Mouse (Mus musculus) G1E (cell line): Measurements from ENCODE around the gene Abca9. TPM values are rescaled to one million over a fixed set of nuclear protein-coding genes. Genes with fewer than 3 reads are reported as not detected.

Experiments used
- ATAC-seq: 2 replicates; pipeline ENCODE4 v1.8.0; 2016; ENCODE audit warnings: mild to moderate bottlenecking; ENCODE audit not compliant: insufficient number of reproducible peaks, poor library complexity, low FRiP score, severe bottlenecking; ENCODE audit errors: extremely low read depth
- DNase-seq: peaks from one replicate; pipeline ENCODE4 v3.0.0; 2012; ENCODE audit warnings: low spot score
- H3K27me3 ChIP-seq: 2 replicates; pipeline ENCODE4 v1.6.1; 2012; ENCODE audit warnings: mild to moderate bottlenecking, low read length, inconsistent platforms; ENCODE audit not compliant: insufficient read depth
- H3K36me3 ChIP-seq: replicated peaks from 2 replicates; pipeline ENCODE3; 2012; ENCODE audit warnings: mild to moderate bottlenecking, inconsistent platforms
- H3K4me1 ChIP-seq: 2 replicates; pipeline ENCODE4 v1.6.1; 2012; ENCODE audit warnings: low read depth, low read length, inconsistent platforms, mixed read lengths; ENCODE audit not compliant: insufficient read depth
- H3K4me3 ChIP-seq: 2 replicates; pipeline ENCODE4 v1.5.1; 2012; ENCODE audit warnings: low read depth, mild to moderate bottlenecking, inconsistent platforms, low read length, moderate library complexity, mixed read lengths
- H3K9me3 ChIP-seq: replicated peaks from 2 replicates; pipeline ENCODE4 v1.6.1; 2012; ENCODE audit warnings: inconsistent platforms
- CTCF ChIP-seq: IDR thresholded peaks from 2 replicates; pipeline ENCODE4 v1.5.1; 2012; ENCODE audit warnings: low read depth, low read length, inconsistent platforms, mixed read lengths
- GATA1 ChIP-seq: IDR thresholded peaks from 2 replicates; pipeline ENCODE4 v1.6.1; 2012; ENCODE audit warnings: borderline replicate concordance, low read length, inconsistent platforms, mixed read lengths
- GATA2 ChIP-seq: IDR thresholded peaks from 2 replicates; pipeline ENCODE4 v1.6.1; 2012; ENCODE audit warnings: low read depth, low read length, inconsistent platforms, borderline replicate concordance
- POLR2AphosphoS5 ChIP-seq: IDR thresholded peaks from 2 replicates; pipeline ENCODE4 v1.6.1; 2012; ENCODE audit warnings: low read depth, low read length, inconsistent platforms; ENCODE audit not compliant: insufficient replicate concordance
- TAL1 ChIP-seq: conservative IDR thresholded peaks from 2 replicates; pipeline ENCODE4 v1.6.1; 2012; ENCODE audit warnings: low read depth, low read length, inconsistent platforms, mixed read lengths
- polyA plus RNA-seq: library from polyadenylated mRNA; stranded (reverse); fragments of >175 nt; gene quantifications from 2 replicates; pipeline ENCODE4 v1.2.3, GENCODE M21; 2012
- total RNA-seq, 2 experiments: library from RNA; stranded (forward) in 1 of 2; stranded (reverse) in 1 of 2; fragments of 200-1000 nt in 1 of 2; fragments of >200 nt in 1 of 2; fragmentation: Nextera tagmentation in 1 of 2; gene quantifications; 2 replicates each; pipeline ENCODE4 v1.2.3; 2014 to 2017

Abca9 gene
- total and polyA plus RNA-seq, 3 experiments = 0.11 TPM; not detected in 2

- no peak for ATAC-seq
- no peaks in the 10 kb centered on the region for H3K4me1 ChIP-seq
- TF ChIP-seq GATA1 (no peak), CTCF (no peak), POLR2AphosphoS5 (no peak), GATA2 (no peak), TAL1 (no peak)
- H3K4me3 ChIP-seq = no peak overlapping the region
- peaks cover 21% of the 10 kb centered on the region for H3K9me3 ChIP-seq
- no peaks in the 10 kb centered on the region for H3K36me3 ChIP-seq
- DNase-seq = no peak
- no peaks in the 10 kb centered on the region for H3K27me3 ChIP-seq
These were observed 73.1 kb downstream of the Abca9 start for GRCm38 (mm10) chr11:110094846-110095380.

- DNase-seq = no peak
- Histone ChIP-seq H3K36me3 (no peaks in the 10 kb centered on the region), H3K4me1 (no peaks in the 10 kb centered on the region), H3K27me3 (no peaks in the 10 kb centered on the region), H3K9me3 (peaks cover 15% of the 10 kb centered on the region), H3K4me3 (no peak overlapping the region)
- no peak for TF ChIP-seq TAL1
- TF ChIP-seq POLR2AphosphoS5 = no peak
- TF ChIP-seq CTCF = no peak
- no peak for TF ChIP-seq GATA1
- TF ChIP-seq GATA2 = no peak
- ATAC-seq = no peak
These were observed 73.8 kb downstream of the Abca9 start for GRCm38 (mm10) chr11:110094236-110094635.

- H3K36me3 ChIP-seq = no peaks in the 10 kb centered on the region
- H3K4me3 ChIP-seq = no peak overlapping the region
- TF ChIP-seq TAL1 (no peak), GATA1 (no peak), GATA2 (no peak), POLR2AphosphoS5 (no peak), CTCF (no peak)
- peaks cover 18% of the 10 kb centered on the region for H3K9me3 ChIP-seq
- DNase-seq (no peak), ATAC-seq (no peak)
- H3K27me3 ChIP-seq = no peaks in the 10 kb centered on the region
- H3K4me1 ChIP-seq = no peaks in the 10 kb centered on the region
These were observed 76.7 kb downstream of the Abca9 start for GRCm38 (mm10) chr11:110091328-110091727.

GRCm38 (mm10) chr11:110072158-110072557 lies 95.8 kb downstream of the Abca9 start:
- TF ChIP-seq TAL1 (no peak), POLR2AphosphoS5 (no peak), GATA1 (no peak), GATA2 (no peak), CTCF (no peak)

GRCm38 (mm10) chr11:110061032-110061431 lies 107.0 kb downstream of the Abca9 start:
- H3K4me3 ChIP-seq = no peak overlapping the region
- no peaks in the 10 kb centered on the region for H3K27me3 ChIP-seq
- no peaks in the 10 kb centered on the region for H3K36me3 ChIP-seq
- no peaks in the 10 kb centered on the region for H3K4me1 ChIP-seq
- H3K9me3 ChIP-seq = peaks cover 17% of the 10 kb centered on the region
- no peak for DNase-seq
- no peak for ATAC-seq
- no peak for TF ChIP-seq GATA1
- no peak for TF ChIP-seq POLR2AphosphoS5
- TF ChIP-seq GATA2 = no peak
- TF ChIP-seq TAL1 = no peak
- TF ChIP-seq CTCF = no peak

More at GRCm38 (mm10) chr11:110072158-110072557, 95.8 kb downstream of the Abca9 start:
- Histone ChIP-seq H3K4me3 (no peak overlapping the region), H3K36me3 (no peaks in the 10 kb centered on the region), H3K4me1 (no peaks in the 10 kb centered on the region), H3K27me3 (no peaks in the 10 kb centered on the region), H3K9me3 (peaks cover 11% of the 10 kb centered on the region)
- ATAC-seq (no peak), DNase-seq (no peak)

- no peak for TF ChIP-seq GATA2
- Histone ChIP-seq H3K27me3 (no peaks in the 10 kb centered on the region), H3K4me1 (no peaks in the 10 kb centered on the region), H3K9me3 (peaks cover 16% of the 10 kb centered on the region), H3K36me3 (no peaks in the 10 kb centered on the region), H3K4me3 (no peak overlapping the region)
- ATAC-seq = no peak
- DNase-seq = no peak
These were observed 107.9 kb downstream of the Abca9 start for GRCm38 (mm10) chr11:110060127-110060526.

- H3K4me1 ChIP-seq = no peaks in the 10 kb centered on the region
- TF ChIP-seq POLR2AphosphoS5 = no peak
- no peak for TF ChIP-seq TAL1
- ATAC-seq (no peak), DNase-seq (no peak)
- H3K4me3 ChIP-seq = no peak overlapping the region
- H3K27me3 ChIP-seq = no peaks in the 10 kb centered on the region
- peaks cover 6% of the 10 kb centered on the region; the same call in 1 of the 2 replicates for H3K9me3 ChIP-seq
- H3K36me3 ChIP-seq = no peaks in the 10 kb centered on the region
These were observed 114.3 kb downstream of the Abca9 start for GRCm38 (mm10) chr11:110053681-110054080.

Other genes starting within 250 kb of the Abca9 start
- not detected in 2 replicates for gene Abca8b, start 172.4 kb downstream of the Abca9 start, total RNA-seq (2014; fragmentation: Nextera tagmentation)
- under 0.01 and 0.05 TPM in 2 replicates for gene Abca8b, start 172.4 kb downstream of the Abca9 start, total RNA-seq (2017)
- gene Abca8b, start 172.4 kb downstream of the Abca9 start, polyA plus RNA-seq = not detected in 2 replicates
- gene Abca8a, start 72.2 kb downstream of the Abca9 start, total RNA-seq (2014; fragmentation: Nextera tagmentation) = not detected in 2 replicates
- gene Abca8a, start 72.2 kb downstream of the Abca9 start, total RNA-seq (2017) = under 0.01 and 0.33 TPM in 2 replicates
- gene Abca8a, start 72.2 kb downstream of the Abca9 start, polyA plus RNA-seq = not detected in 2 replicates
- gene Abca6, start 83.6 kb upstream of the Abca9 start, total RNA-seq (2014; fragmentation: Nextera tagmentation) = not detected in 2 replicates
- gene Abca6, start 83.6 kb upstream of the Abca9 start, total RNA-seq (2017) = not detected in 2 replicates
- not detected in 2 replicates for gene Abca6, start 83.6 kb upstream of the Abca9 start, polyA plus RNA-seq
- 0.15 TPM in 1 of 2 replicates, not detected in the other for gene Abca5, start 169.5 kb upstream of the Abca9 start, total RNA-seq (2014; fragmentation: Nextera tagmentation)
- gene Abca5, start 169.5 kb upstream of the Abca9 start, total RNA-seq (2017) = 0.16 and 0.17 TPM in 2 replicates
- not detected in 2 replicates for gene Abca5, start 169.5 kb upstream of the Abca9 start, polyA plus RNA-seq
- gene Map2k6, start 230.9 kb upstream of the Abca9 start, total RNA-seq (2014; fragmentation: Nextera tagmentation) = not detected in 2 replicates
- gene Map2k6, start 230.9 kb upstream of the Abca9 start, total RNA-seq (2017) = 0.17 and 0.33 TPM in 2 replicates
- gene Map2k6, start 230.9 kb upstream of the Abca9 start, polyA plus RNA-seq = not detected in 2 replicates